Mouse (Mus musculus) left cerebral cortex, postnatal 14 days (tissue): ENCODE data around the gene Nmnat3. TPM values are rescaled to one million over a fixed set of nuclear protein-coding genes. Genes with fewer than 3 reads are reported as not detected.
"Not testable (repeated sequence)": the region's sequence is repeated elsewhere in the genome, so short reads cannot be mapped to it uniquely, and the experiment has no call there.

ENCODE experiments used
- DNase-seq, 2 experiments: peaks; one replicate each; pipeline ENCODE4 v3.0.0; 2021 to 2022; ENCODE audit warnings: low spot score in 2 of 2, mixed read lengths in 1 of 2
- intact Hi-C: fragments of 180-260 bp; cut with DNase I; formaldehyde crosslinking; loops from one replicate; pipeline ENCODE4 v1.15.1; 2025
- long read RNA-seq, 2 experiments: library from polyadenylated mRNA; stranded (forward); transcript quantifications; one replicate each; pipeline ENCODE4 v2.0.0; 2021
- total RNA-seq, 2 experiments: library from RNA; stranded (reverse); gene quantifications; 2 replicates each; pipeline ENCODE4 v1.2.3; 2021

Nmnat3 gene
- 1 to 10 TPM in 1 of 2 experiments, under 1 TPM in 1; 0.48 to 1.0 TPM for total RNA-seq
- long read RNA-seq, experiment 1, partial matches to known transcripts = 0 of 1 reads
- long read RNA-seq, experiment 1, other reads (novel, unspliced or antisense) = 0 of 1 reads
- long read RNA-seq, experiment 2, partial matches to known transcripts = 0 of 2 reads
- long read RNA-seq, experiment 2, other reads (novel, unspliced or antisense) = 2 of 2 reads

DNA sequence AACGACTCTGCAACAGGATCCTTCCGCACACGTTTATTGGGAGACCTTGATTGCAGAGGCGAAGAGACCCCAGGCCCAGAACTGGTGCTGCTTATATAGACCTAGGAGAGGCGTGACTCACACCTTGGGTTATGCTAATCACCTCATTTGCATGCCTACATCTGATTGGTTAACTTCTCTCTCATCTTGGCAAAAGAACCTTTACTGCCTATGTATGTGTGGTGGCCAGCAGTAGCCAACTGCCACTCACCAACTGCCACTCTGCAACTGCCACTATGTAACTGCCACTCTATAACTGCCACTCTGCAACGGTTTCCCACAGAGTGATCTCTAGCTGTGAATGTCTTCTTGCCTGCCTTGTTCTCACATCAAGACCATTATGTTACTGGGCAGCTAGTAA is at the start of gene Nmnat3:
Nmnat3 (plus strand) TSS at position 301 of the 400 bp plus-strand sequence.
- intact Hi-C loops, DNase-seq: not testable (repeated sequence)

DNA sequence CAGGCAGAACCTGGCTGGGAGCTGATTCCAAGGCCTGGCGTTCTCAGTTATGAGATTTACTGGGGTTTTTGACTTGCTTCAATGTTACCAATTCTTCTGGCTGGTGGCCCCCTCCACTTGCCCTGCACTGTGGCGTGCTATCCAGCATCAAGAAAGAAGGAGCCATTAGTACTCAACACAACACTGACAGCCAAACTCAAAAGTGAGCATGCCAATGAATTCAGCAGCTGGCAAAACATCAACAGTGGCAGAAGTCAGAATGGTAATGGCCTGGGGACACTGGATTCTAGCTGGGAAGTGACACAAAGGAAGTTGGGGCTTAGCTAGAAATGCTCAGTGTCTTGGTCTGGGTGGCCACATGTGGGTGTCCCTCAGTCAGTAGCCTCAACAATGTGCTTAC is 43.8 kb upstream of the Nmnat3 start:
- DNase-seq = no peak
- intact Hi-C loops = loop anchor here (10.0 kb wide), 1 partner anchor 209 kb away; the partner anchor contains the start of gene Clstn2

DNA sequence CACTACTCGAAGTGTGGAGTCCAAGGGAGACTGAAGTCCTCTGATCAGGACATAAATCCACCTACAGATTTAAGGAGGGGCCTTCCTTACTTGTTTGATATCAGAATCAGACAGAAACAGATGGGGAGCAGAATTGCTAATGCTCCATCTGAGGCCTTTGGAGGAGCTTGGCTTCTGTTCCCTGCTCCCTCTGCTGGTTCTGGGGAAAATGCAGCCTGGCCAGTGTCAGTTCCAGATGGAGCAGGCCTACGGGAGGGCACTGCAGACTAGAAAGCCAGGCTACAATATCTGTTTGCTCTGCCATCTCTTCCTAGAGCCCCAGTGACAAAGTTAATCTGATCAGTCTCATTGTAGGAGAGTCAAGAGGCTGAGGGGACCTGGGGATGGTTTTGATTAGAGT is 43.0 kb upstream of the Nmnat3 start:
- DNase-seq = peak; percentile 64 to 72
- intact Hi-C loops = loop anchor here (10.0 kb wide), 1 partner anchor 209 kb away; the partner anchor contains the start of gene Clstn2

DNA sequence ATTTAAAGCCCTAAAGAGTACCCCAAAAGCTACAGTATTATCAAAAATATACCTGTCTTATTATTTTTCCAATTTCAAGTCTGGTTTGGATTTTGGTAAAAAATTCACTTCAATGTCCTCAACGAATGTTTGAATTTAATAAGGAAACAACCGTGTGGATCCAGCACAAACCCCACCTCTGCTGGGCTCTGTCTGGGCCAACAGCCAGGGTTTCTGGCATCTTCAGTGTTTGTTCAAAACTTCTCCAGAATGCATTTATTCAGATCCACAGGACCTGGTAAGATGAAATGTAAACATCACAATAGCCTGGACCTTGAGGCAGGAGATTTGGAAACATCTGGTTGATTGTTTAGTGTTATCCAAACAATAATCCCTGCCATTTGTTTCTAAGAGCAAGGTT is 42.0 kb upstream of the Nmnat3 start:
- DNase-seq = no peak
- intact Hi-C loops = loop anchor here (10.0 kb wide), 1 partner anchor 210 kb away; the partner anchor contains the start of gene Clstn2

DNA sequence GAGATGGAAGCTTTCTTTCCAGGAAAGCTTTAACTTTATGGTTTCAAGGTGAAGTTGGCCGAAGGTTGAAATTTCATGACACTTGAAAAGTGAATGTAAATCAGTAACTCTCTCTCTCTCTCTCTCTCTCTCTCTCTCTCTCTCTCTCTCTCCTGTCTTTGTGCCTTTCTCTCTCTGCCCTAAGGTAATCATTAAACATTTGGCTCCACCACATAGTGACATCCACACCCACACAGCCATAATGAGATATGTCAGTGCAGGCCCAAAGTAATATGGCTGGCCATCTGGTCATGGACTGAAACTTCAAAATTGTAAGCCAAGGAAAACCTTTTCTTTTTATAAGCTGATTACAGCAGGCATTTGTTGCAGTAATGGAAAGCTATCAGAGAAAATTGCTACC is 40.9 kb upstream of the Nmnat3 start:
- DNase-seq = no peak

DNA sequence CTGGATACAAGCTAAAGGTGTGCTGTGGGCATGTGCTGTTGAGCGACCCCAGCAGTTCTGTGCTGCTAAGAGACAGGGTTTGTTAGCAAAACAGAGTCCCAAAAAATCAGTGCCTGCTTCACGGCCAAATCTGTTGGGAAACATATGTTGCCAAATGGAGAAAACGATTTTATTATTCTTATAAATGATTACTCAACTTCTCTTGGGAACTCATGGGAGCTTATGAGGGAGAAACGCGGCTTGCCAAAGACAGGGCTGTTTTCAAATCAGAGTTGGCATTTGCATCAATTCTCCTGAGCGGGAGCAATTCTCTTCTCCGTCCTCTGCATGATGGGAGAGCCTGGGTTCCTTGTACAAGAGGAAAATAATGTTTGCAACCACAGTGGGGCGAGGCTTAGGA is 27.0 kb upstream of the Nmnat3 start:
- intact Hi-C loops = no loop called here
- DNase-seq = peak in 1 of 2 experiments; percentile 11

More for the DNA sequence above, 40.9 kb upstream of the Nmnat3 start:
- intact Hi-C loops = loop anchor here (10.0 kb wide), 1 partner anchor 212 kb away; the partner anchor contains the start of gene Clstn2

DNA sequence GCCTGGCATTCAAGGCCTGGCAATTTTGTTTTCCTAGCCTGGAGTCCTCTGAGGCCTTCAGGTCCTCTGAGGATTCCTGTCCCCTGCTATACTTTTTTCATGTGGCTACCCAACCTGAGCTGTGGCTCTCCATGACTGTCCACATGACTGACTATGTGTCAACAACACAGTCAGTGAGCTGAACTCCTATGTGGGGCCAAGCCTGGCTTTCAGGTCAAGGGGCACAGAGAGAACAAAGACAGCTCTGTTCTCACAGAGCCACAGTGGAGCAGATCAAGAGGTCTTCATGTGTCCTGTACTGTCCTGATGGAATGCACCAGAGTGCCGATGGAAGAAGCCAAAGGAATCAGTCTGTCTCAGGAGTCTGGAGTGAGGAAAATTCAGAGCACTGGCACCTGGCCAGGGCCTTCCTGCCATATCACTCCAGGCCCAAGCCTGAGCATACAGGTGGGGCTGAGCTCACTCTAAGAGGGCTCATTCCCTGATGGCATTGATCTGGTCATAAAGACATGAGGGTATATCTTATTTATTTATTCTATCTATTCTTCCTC is 25.7 kb upstream of the Nmnat3 start:
- intact Hi-C loops = no loop called here
- DNase-seq = no peak

DNA sequence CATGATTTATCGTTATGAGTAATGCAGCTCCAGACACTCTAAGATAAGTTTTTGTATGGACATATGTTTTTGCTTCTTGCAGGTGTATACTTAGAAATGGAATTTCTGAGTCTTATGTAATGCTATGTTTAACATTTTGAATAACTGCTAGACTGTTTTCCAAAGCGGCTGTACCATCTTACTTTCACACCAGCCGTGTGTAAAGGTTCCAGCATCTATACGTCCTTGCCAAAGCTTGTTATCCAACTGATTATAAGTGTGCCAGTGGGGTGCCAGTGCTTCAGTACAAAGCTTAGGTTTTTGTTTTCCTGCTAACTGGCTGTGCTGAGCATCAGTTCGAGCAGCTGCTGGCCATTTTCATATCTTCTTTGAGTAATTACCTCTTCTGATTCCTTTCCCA is 22.3 kb upstream of the Nmnat3 start:
- intact Hi-C loops = no loop called here
- peak in 1 of 2 experiments; percentile 49 for DNase-seq

DNA sequence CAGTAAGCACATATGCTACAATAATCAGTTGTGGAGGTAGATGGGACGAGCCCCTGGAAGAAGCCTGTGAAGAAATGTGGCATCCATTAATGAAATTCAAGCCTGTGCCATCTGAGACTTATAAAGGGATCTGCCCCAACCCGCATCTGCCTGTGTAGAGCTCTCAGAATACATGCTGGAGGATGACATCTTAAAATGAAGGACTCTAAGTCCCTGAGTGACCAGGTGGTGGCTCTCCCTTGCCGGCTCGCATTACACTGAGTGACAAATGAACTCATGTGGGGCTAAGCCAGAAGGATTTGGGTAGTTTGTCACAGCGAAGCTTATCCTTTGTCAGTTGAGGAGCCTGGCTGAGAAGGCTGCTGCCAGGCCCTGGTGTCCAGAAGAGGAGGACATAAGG is 14.5 kb upstream of the Nmnat3 start:
- intact Hi-C loops = no loop called here
- DNase-seq = no peak

DNA sequence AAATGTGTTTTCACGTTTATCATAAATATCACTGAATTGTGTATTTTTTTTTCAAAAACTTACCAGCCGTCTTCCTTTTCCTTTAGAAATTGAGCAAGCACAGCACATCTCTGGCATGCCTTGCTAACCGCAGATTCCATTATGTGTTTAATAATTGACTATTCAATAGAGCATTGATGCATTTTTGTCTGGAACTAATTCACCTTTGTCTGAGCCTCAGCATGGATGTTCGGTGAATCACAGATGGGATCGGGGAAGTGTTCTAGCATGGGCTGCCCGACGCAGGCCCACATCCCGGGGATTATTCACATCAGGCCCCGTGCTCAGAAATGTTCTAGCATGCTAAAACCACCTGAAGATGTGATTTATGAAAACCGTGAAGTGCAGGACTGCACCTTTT is 12.2 kb upstream of the Nmnat3 start:
- DNase-seq = no peak
- intact Hi-C loops = no loop called here

DNA sequence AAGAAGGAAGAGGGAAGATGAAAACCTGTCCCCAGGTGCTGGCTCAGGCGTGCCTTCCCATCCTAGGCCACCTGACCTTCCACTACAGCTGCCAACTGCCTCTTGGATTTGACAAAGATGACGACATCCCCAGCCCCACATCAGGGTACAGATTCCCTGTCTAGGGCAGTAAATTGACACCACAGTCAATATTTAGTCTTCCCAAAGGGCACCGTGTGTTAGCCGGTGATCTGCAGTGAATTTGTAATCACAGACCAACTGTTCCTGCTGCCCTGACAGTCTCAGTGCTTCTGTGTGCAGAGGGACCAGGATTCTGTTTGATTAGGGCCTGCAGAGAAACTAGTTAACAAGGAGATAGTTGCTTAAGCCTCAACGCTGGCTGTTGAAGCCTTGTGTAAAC is 7.1 kb upstream of the Nmnat3 start:
- intact Hi-C loops = no loop called here
- no peak for DNase-seq

DNA sequence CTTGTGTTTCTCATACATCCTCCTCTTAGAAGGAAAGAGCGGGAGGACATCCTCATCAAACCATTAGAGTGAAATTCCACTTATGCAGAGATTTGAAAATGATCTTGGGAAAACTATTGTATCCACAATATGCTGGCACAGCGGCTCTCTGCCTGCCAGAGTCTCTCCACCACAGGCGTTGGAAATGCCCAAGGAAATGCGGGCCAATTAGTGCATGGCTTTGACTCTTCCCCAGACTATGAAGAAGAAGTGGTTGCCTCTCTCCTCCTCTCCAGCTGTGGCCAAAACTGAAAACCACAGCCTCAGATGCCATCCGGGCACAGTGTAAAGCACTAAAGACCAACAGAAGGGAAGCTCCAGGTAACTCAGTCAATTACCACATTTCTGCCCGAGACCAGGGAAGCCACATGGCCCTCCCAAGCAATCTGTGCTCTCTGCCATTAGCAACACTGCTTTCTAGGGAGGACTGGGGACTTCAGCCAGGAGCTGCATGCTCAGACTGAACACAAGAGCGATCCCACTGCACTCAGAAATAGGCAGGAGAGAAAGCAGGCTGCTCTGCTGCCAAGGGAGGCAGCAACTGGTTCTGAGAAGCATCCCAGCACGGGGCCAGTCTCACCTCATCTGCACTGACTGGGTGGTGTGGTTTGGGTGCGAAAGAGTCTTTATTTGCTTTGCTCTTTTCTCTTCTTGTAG is 1.5 kb upstream of the Nmnat3 start:
- intact Hi-C loops = no loop called here
- no peak for DNase-seq

DNA sequence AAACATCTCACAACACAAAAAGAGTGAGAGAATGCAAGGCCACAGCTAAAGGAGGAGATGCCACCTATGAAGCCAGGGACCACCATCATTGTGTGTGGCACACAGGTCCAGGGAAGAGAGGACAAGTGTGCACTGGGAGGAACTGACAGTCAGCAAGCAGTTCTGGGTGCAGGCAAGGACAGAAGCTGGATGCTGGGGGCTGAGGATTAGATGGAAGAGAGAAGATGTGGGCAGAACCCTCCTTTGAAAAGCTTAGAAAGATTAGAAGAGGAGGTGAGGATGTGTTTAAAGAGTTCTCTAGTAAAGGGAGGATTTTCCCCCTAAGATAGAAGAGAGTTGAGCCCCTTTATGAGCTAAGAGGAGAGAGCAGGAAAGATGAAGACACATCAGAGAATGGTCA is 2.4 kb downstream of the Nmnat3 start:
- no peak for DNase-seq
- intact Hi-C loops = no loop called here

DNA sequence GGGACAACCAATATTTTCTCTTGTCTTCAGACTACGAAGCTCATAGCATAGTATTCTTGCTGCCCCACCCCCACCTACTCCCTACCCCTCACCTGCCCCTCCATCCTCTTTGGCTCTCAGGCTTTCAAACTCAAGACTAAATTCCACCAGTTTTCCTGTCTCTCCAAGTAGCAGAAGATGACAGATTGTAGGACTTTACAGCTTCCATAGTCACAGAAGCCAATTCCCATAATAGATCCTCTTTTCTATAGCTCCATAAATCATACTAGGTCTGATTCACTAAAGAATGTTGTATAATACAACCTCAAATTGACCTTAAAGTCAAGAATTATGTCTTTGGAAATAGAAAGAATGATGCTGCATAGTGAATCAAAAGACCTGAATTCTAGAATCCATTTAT is 3.4 kb downstream of the Nmnat3 start:
- no peak for DNase-seq
- intact Hi-C loops = no loop called here

DNA sequence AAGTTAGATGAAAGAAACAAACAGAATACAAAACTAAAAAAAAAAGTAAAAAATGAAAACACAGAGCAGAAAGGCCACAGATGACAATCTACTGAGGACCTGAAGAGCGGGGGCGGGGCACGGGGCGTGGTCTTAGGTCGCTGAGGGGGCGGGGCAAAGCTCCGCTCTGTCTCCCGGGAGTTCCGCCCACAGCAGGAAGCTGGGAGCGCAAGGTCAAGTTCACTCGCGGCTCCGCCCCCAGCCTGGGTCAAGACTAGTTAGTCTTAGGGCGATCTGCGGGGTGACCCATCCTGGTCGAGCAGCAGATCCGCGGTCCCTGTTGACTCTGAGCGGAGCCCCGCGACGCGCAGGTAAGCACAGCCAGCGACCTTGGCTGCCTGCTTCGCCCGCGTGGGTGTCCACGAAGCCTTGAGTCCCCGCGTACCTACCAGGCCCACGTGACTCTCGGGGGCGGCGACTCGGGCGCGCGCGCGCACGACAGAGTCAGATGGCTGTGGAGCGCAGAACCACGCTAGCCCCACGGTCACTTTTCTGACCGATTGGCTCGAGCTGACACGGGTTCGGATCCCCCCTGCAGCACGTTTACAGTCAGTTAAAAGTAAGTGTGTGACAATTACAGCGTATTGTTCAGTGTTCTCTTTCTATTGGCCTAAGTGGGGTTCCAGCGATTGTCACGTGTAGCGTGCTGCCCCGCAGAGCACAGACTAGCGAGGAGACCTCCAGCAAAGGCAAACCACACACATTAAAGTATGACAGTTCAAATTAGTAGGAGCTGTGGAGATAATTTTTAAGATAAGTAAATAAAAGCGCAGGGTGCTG is 9.4 kb downstream of the Nmnat3 start:
- DNase-seq = peak; percentile 63 to 75
- intact Hi-C loops = no loop called here

DNA sequence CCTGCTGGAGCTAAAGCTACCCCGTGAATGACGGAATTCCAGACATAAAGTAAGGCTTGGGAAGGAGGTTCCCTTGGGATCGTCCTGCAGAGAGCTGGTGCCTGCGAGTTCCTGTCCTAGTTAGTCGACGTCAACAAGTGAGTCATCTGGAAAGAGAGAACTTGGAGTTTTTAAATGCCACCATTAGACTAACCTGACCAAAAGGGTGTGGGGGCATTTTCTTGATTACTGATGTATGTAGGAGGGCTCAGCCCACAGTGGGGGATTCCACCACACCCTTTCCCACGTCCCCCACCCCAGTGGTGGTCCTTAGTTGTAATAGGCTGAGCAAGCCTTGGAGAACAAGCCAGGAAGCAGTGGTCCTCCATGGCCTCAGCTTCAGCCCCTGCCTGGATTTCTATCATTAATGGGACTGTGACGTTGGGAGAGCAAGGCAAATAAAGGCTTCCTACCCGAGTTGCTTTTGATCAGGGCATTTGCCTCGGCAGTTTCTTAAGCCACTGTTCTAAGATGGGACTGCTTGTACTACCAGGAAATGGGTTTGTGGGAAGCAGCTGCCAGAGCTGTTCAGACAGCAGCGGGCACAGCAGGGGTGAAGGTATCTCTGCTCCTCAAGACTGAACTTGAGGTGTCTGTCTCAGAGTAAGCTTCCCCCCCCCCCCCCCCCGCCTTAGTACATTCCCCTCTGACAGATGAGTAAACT is 10.2 kb downstream of the Nmnat3 start:
- intact Hi-C loops = no loop called here
- DNase-seq = peak in 1 of 2 experiments; percentile 7

DNA sequence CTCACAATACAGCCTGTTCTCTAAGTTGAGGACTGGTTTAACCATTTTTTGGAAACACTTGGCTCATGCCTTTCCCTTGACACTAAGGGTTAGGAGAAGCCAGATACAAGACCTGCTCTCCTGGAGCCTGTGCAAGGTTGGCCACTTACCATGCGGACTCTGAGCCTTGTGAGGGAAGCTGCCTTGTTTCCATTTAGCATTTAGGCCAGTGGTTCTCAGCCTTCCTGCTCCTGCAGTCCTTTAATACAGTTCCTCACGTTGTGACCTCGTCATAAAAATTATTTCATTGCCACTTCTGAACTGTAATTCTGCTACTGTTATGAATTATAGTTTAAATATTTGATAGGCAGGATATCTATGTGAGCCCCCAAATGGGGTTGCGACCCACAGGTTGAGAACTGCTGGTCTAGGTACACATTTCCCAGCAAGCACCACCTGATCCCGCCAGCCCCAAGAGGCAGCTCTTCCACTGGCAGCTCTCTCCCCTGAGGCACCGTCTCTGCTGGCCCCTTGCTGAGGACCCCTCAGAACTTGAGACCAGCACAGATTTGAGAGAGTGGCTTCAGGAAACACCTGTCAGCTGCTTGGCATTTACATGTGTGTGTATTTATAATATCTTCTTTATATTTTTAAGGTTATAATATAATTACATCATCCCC is 10.8 kb downstream of the Nmnat3 start:
- no peak for DNase-seq
- intact Hi-C loops = no loop called here

DNA sequence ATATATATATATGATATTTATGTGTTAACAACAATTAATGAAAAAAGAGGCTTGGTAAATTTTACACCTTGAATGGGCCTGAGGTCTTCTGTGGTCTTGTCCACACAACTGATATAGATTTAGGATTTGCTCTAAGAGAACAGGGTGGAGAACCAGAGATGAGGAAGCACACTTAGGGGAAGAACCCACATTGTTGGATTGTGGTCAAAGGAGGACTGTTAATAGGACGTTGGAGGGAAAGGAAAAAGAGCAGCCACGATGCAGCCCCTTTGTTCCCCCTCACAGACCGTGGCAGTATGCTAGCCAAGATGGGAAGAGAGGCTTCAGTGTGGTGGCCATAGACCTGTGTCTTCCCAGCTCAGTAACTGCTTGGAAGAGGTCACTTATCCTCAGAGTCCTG is 11.5 kb downstream of the Nmnat3 start:
- intact Hi-C loops = no loop called here
- DNase-seq = no peak

DNA sequence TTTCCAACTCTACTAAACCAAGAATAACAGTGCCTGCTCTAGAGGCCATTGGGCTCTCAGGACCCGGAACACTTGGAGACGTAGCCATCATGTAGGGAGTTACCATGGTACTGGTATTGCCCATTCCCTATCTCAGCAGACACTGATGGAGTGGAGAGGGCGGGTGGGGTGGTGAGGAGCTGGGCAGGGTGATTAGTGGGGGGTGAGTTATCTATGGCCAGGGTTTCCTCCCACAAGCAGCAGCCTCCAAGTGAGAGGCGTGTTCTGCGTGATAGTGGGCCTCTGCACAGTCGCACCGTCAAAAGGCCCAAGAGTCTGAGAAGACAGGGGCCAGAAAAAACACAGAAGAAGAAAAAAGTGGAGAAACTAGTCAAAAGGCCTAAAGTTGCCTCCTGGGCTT is 12.0 kb downstream of the Nmnat3 start:
- intact Hi-C loops = no loop called here

More for the DNA sequence above, 12.0 kb downstream of the Nmnat3 start:
- DNase-seq = no peak
